Mouse (Mus musculus): Measurements from ENCODE around the gene Kcnh7.

Gene Kcnh7

DNA sequence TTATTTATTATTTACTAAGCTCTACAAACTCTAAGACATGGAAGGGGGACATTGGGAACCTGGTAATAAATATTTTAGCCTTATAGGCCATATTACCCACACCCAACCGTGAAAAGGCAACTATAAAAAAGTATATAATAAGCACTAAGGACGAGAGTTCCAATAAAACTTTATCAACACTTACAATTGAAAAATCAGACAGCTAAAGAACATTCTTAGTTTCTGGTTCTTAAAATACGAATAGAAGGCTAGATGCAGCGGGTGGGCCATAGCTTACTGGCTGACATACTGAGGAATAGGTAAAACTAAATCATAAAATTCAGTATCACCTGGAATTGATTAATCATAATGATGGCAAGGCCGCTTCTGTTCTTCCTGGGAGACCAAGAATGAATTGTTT is 539.2 kb downstream of the Kcnh7 start:
- DNase-seq: no peak

All from cerebellum, adult 8-10 months (tissue).